Mouse (Mus musculus): ENCODE measurements at regions not wholly inside any gene's neighbourhood (a gene's known extent, or its start where the extent isn't known, plus 50 kb on each side); places are given as distances from the start of the nearest gene placed in this dataset.
A peak's percentile ranks its signal among the peaks of the same experiment; 100 is the strongest.

- DNase-seq, result peak; percentile 53
Measured at GRCm38 (mm10) chr13:86657051-86657450, 610.3 kb upstream of the Cox7c start.

DNA sequence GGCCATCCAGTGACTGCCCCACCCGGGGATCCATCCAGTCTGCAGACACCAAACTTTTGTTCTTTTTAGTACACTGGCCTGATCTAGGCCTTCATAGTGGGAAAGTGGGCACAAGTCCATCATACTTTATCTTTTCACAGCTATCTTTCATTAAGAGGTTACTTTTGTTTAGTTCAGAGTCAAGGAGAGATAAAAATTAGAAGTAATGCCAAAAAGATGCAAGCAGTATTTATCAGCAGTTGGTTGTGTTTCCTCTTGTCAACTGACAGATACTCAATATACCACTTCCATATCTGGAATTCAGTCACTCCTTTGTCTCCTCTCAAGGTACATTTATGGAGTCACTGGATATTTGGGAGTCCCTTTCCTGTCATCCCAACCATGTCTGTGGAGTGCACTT is 575.1 kb upstream of the Cox7c start:
- DNase-seq, result peak; percentile 66

- DNase-seq, result no peak
Measured at GRCm38 (mm10) chr13:86602015-86602414, 555.3 kb upstream of the Cox7c start.

GRCm38 (mm10) chr13:86595126-86595525 is 548.4 kb upstream of the Cox7c start:
- no peak for DNase-seq

DNA sequence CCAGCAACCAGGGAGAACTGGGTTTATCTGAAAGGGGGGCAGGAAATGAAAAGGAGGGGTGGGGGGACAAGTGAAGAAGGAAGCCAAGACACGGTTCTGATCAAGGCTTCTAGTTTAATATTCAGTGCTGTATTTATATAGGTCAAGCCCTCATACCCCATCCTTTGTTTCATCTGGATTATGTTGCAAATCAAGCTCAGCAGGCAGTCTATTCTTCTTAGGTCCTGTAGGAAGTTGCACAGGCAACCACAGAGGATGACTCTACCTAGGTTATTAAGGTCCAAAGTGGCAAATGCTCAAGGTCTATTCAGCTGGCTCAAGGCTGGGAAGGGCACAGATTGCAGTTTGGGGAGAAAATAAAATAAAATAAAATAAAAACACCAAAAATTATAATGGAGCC is 525.2 kb upstream of the Cox7c start:
- no peak for DNase-seq

GRCm38 (mm10) chr13:86555596-86555995 is 508.9 kb upstream of the Cox7c start:
- DNase-seq, result no peak

All from heart, adult 11 months (tissue).